Mouse (Mus musculus) embryo, embryonic 11 days (tissue): ENCODE data around the gene Foxj2.
A peak's percentile ranks its signal among the peaks of the same experiment; 100 is the strongest.

Source experiments
- DNase-seq: peaks from one replicate; pipeline ENCODE4 v3.0.0-alpha.2; 2015

Gene Foxj2

DNA sequence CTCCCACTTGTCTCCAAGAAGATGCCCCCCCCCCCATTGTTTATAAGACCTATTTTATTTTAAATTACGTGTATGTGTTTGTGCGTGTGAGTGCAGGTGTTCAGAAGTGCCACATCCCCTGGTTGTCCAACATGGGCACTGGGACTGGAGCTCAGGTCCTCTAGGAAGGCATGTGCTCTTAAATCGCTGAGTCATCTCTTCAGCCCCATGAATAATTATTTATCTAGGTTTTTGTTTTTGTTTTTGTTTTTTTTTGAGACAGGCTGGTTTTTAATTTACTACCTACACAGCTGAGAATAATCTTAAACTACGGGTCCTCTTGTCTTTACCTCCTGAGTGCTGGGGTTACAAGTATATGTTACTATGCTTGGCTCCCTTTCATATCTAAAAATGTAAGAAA is 6.1 kb upstream of the Foxj2 start:
- no peak for DNase-seq

DNA sequence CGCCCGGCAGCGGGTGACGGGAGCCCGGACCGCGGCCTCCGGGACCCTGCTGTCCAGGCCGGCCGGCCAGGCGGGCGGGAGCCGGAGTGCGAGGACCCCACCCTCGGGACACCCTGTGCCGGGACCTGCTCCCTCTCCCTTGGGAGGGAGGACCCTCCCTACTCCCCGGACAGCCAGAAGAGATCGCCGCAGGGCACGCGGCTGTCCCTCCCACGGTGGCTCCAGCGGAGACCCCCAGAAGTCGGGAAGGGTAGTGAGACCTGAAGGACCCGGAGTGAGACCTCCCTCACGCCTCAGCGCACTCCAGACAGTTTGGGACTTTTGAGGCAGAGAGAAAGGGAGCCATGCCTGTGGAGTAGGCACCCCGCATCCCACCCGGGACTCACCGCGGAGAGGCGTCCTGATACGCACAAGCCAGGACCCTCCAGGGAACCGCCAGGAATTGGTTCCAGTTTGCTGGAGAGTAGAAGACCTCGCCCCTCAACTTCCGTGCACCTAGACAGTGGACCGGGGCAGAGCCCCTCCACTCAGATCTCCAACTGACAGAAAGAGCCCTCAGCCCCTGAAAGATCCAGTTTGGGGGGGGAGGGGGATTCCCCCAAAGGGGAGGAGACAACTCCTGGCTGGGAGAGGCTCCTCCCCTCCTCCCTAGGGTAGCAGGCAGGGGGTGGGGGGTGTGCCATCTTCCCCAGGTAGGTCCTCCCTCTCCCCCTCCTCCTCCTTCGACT is 521 bp downstream of the Foxj2 start:
- DNase-seq: peak; percentile 63

DNA sequence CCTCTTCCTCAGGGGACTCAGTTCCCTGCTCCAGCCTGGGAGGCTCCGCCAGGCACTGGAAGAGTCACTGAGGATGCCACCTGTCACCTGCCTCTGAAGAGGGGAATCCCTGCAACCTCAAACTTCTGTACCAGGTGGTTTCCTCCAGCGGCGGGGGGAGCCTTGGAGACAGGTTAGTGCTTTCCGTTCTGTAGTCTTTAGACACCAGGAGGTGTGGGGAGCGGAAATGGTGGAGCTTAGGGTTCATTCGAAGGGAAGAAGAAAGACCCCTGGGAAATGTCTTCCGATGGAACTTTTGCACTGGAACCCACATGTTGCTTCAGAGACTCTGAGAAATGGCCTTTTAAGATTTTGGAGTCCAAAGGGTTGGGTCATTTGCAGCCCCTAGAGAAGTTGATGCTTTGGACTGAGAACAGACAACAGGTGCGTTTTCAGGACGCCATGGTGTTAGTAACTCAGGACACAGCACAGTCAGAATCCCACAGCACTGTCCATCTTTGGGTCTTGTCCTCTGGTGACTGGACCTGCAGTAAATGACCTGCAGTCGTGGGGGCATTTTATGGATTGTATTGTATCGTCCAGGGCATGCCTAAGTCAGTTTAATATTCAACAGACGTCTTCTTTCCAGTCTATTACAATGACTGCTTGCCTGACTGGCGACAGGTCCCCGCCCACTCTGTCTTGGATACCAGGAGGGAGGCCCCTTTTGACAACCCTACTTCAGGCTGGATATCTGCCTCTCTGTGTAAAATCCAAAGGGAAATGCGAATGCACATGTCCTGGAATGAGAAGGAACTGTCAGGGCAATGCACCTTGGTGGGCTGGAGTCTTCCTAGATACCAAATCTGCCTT is 1.3 kb downstream of the Foxj2 start:
- DNase-seq: no peak

DNA sequence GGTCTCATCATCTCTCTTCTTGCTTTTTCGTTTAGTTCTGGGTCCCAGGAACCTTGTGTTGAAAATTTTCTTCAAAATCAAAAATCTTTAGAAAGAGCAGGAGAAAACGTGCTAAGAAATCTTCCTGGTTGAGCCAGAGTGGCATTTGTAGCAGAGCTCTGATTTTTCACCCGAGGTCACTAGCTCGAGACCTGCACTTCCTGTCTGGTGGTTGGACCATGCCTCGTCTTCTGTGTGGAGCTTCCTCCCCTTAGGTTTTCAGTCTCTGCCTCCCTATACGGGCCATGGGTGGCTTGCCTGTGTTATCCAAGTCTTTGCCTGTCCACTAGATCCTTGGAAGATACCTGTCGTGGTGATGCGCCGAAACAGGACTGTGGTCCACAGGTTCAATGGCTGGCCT is 2.1 kb downstream of the Foxj2 start:
- DNase-seq: no peak

DNA sequence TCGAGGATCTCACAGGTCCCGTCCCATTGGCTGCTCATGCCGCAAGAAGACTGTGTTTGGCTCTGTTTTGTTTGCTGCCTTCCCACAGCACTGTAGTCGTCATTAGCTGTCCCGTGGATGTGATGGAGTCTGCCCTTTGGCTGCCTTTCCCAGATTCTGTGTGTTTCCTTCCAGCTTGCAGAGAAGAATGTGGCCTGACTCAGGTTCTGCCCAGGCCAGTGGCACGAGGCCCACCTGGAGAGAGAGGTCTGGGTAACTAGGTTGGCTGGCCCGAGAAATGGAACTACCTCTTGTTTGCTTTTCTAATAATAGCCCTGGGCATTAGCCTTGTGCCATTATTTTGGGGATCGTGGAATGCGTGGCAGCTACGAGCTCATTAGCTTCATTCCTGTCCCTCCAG is 4.4 kb downstream of the Foxj2 start:
- DNase-seq: no peak

DNA sequence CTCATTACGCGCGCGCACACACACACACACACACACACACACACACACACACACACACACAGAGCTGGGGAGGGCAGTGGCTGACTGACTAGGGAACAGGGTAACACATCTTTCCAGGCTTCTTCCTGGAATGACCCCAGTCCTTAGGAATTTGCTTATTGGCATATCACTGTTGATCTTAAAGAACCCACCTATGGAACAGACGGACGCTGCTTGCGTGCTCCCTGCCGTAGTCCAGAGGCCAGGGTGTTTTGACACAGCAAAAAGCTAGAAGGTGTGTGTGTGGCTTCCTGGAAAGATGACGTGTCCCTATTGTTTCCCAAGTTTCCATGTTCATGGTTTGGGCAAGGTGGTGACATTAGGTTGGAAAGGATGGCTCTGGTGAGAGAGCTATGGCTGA is 5.5 kb downstream of the Foxj2 start:
- DNase-seq: no peak

DNA sequence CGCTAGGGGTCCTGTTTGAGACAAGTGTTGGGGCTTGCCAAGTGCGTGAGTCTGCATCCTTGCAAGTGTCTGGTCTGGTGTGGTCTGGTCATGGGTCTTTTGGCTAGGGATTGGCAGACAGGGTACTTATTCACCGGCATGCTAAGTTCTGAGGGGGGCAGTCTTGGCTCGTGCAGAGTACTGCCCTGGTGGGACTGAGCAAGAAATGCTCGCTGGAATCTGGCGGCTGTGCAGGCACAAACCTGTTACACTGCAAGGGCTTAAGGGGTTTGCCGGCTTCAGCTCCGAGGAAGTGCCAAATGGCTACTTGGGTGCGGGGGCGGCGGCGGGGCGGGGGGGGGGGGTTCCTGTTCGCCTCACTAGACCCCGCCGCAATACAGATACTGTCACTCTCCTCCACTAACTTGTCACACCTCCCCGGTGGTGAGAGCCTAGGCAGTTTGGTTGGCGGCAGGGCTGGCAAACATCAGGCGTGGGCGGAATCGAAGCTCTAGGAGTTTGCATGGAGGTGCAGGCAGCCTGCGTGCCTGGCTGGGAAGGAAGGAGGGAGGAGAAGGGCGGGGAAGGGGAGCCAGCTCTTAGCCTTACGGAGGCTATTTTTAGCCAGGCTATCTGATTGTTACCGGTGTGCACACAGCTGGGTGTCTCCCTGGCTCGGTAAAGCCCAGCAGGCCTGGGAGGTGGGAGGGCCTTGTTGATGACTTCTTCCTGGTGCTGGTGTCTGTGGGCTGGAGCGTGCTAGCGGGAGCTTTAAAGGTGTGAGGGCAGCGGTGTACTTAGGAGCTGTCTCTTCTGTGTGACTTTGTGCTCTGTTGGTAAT is 6.4 kb downstream of the Foxj2 start:
- DNase-seq: peak; percentile 70

DNA sequence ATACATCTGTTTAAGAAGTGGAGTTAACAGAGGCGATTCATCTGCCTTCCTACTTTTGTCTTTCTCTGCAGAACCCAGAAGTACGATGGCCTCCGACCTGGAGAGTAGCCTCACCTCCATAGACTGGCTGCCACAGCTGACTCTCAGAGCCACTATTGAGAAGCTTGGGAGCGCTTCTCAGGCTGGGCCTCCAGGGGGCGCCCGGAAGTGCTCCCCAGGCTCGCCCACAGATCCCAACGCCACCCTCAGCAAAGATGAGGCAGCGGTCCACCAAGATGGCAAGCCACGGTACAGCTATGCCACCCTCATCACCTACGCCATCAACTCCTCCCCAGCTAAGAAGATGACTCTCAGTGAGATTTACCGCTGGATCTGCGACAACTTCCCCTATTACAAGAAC is 8.4 kb downstream of the Foxj2 start:
- DNase-seq: peak; percentile 60

DNA sequence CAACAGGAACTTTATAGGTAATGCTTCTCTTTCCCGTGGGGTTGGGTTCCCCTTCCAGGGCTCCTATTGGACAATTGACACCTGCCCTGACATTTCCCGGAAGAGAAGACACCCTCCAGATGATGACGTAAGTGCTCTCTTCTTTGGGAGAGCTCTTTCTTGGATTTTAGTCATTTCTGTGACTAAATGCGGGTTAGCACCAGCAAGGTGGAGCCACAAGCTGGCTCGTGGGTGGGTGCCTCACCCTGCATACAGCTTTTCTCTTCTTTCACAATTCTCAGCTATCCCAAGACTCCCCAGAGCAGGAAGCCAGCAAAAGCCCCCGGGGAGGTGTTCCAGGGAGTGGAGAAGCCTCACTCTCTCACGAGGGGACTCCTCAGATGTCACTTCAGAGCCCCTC is 13.2 kb downstream of the Foxj2 start:
- no peak for DNase-seq

DNA sequence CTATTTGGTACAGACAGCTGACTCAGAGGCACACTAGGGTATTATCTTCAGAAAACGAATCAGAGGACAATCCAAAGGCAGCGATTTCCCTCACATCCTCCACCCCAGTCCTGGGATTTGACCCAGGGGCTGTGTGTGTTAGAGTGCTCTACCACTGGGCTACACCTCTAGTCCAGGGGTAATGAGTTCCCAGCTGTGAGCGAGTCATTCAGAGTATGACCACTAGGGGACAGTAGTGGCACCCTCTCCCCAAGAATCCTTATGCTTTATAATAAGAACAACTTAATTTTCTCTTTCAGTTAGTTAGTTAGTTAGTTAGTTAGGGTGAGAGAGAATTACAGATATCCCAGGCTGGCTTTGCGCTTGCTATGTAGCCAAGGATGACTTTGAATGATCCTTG is 14.7 kb downstream of the Foxj2 start:
- peak; percentile 40 for DNase-seq

DNA sequence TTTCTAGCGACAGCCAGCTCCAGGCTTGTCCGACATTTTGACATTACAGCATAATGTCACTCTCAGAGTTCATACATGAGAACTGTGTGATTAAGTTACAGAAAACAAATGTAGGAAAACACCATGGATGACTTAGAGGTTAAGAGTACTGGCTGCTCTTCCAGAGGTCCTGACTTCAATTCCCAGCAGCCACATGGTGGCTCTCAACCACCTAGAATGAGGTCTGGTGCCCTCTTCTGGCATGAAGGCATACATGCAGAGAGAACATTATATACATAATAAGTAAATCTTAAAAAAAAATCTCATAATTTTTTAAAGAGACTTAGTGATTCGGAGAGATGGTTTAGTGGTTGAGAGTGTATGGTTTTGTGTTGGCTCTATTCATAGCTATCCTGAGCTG is 17.3 kb downstream of the Foxj2 start:
- DNase-seq: no peak

DNA sequence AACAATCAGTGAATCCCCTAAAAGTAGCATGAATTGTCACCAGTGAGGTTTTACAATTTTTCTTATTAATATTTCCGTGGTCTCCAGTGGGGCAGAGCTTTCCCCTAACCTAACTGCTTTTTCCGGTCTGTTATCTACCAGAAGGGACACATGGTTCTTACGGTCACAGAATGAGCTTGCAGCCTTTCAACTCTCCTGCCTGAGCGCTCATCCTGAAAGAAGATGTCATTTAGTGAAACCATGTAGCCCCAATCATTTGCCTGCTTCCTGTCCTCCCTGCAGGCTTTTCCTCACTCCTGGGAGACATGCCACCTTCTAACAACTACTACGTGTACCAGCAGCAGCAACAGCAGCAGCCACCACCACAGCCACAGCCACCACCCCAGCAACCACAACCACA is 17.8 kb downstream of the Foxj2 start:
- DNase-seq: no peak

DNA sequence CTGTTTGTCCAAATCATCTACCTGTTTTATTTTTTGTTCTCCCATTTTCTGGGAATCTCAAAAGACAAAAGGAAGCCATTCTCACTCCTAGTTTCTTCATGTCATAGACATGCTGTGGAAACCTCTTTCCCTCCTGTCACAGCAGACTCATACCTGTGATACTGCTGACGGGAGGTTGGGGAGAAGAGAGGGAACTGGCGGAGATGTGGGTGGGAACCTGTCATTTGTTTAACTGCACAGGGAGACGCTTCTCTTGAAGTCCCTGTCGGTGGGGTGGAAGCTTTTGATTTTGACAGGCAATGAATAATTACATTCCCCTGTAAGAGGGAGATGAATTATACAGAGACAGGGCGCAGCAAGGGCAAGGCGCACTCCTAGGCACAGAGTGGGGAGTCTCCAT is 24.0 kb downstream of the Foxj2 start:
- DNase-seq: no peak

DNA sequence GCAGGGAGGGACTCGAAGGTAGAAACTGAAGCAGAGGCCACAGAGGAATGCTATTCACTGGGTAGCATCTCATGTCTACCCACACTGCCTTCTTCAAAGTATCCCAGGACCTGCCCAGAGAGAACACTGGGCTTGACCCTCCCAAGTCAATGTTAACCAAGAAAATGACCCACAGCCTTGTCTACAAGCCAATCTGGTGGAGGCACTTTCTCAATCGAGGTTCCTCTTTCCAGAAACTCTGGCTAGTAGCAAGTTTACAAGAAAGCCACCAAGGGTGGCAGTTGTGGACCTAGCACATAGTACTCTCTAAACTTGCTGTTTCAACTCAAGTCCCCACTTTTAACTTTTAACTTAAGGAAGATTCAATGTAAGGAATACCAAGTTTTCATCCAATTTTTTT is 33.0 kb downstream of the Foxj2 start:
- DNase-seq: no peak

DNA sequence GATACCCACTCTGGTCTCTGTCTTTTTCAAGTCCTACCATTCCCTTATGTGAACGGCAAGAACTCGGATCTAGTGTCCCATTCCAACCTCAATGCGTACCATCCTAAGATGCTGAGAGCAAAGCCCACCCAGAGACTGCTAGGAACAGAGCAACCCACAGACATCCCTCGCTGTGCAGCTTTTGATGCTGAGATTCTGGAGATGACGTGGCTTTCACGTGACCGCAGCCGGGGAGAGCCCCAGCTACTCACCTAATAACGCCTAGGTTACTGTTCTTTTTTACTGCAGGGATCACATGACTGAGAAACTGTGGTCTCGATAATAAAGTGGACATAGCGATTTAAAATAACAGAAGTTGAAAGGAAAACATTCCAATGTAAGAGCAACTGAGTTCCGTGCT is 34.8 kb downstream of the Foxj2 start:
- DNase-seq: no peak

DNA sequence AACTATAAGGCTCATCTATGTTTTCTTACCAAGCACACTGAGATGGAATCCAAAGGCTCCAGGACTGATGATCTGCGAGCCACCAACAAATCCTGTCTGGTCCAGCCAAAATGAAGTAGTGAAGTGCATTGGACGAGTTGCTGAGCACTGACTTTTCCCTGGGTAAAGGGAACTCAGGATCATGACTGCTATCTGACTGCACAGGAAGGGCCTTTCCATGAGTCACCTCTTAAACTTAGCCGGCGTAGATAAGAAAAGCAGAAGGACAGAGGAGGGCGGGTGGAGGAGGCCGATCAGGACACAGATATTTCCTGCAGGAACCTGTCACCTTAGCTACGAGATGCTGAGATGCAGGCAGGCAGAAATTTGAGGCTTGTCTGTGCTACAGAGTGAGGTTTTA is 36.2 kb downstream of the Foxj2 start, which contains the start of gene C3ar1:
C3ar1 (minus strand) TSS at position 207 of the 400 bp plus-strand sequence.
- DNase-seq: no peak

DNA sequence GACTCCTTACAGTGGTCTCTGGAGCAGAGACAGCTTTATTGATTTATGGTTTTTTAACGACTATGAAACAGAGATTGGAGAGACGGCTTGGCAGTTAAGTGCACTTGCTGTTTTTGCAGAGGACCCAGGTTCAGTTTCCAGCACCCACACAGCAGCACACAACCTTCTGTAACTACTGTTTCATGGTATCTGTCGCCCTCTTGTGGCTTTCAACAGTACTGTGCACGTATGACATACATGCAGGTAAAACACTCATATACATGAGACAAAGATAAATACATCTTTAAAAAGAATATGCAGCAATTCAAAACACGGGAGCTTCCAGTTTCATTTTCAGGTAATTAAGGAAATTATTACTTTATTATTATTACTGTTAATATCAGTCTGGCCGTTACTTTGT is 42.7 kb downstream of the Foxj2 start:
- no peak for DNase-seq

DNA sequence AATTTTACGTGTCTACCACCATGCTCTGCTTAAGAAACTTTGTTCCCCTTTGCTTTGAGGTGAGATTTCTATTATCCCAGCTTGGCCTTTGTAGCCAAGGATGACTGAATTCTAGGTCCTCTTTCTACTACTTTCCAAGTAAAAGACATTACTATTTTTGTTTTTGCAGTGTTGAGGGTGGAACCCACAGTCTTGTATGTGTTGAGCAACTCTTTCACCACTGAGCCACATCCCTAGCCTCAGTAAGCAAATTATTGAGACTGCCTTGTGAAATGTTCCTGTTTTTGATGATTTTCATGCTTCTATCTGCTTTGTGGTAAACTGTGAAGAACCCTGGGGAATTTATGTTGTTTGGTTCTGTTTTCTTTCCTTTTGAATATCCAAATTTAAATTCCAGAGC is 43.2 kb downstream of the Foxj2 start:
- no peak for DNase-seq

DNA sequence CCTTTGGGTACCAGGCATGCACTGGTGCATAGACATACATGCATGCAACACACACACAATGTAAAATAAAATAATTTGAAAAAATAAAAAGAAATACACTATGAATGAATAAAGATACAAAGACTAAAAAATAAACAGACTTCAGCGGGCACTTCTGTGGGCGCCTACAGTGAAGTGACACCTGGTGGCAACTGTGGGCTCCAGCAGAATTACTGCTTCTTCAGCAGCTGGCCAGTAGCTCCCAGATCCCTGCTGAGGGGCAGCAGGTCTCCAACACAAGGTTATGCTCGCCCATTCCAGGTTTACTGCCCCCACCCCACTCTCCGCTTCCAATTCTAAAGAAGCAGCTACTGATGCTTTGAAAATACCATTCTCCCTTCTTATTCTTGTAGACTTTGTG is 48.2 kb downstream of the Foxj2 start:
- DNase-seq: peak; percentile 8

DNA sequence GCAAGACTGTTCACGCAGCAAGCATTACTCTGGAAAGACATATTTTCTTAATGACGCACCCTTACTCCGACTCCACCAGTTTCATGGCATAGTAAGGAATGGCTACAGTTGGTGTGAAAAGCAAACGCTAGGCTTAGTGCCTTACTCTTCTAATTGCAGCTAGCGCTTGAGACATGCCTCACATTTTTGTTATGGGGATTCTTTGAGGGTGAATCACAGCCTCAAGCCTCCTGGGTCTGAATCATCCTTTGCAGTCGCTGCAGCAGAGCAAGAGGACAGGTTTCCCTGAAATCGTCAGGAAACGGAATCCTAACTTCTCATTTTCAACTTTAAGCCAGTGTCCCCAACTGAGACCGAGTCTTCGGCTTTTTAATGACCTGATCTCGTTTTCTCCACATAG is 50.1 kb downstream of the Foxj2 start:
- DNase-seq: no peak

DNA sequence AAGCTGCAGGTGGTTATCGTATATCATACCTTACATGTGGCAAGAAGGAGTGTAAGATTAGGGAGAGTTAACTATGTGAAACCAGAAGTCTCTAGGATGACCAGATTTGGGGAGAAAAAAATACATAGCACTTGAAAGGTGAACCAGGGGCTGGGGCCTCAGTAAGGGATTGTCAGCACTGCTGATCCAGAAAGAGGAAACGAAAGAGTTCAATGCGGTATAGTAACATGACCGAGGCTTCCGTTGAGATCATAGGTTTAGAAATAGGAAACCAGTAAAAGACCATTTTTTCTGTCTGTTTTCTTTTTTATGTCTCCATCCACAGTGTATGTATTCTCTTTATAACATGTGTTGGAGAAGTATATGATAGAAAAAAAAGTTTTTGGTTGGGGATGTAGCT is 53.1 kb downstream of the Foxj2 start:
- DNase-seq: no peak

DNA sequence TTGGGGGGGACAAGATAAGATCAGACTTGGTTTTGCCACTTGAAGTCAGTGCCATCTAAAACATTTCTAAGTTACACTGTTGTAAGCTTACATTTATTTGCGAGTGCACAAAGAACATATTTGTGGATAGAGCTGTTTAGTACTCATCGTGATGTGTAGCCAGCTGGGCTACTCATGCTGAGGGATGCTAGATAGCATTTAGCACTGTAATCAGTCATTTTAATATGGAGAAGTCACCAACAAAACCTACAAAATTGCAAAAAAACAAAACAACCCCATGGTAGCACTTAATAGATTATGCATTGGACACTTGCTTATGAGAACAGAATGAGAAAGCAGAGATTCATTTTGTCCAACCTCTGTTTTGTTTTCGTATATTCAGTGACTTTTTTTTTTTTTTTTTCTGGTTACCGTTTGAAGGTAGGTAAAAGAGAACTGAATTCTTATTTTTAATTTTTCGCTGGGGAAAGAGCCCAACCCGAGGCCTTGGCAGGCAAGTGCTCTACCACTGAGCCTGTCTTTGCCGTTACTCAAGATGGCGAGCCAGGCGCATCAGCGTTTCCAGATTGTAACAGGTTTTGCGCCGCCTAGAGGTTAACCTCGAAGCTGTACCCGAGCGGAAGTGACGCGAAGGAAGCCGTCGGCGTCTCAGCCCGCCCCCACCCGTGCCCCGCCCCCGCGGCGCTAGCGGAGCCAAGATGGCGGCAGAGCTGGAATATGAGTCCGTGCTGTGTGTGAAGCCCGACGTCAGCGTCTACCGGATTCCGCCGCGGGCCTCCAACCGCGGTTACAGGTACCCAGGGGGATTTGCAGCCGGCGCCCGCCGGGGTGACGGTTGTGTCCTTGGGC is 54.4 kb downstream of the Foxj2 start, which contains the start of gene Necap1:
Necap1 (plus strand) TSS at position 604 of the 849 bp plus-strand sequence.
- DNase-seq: peak; percentile 98
